Mouse (Mus musculus): ENCODE data around the gene Tmem179b. TPM values are rescaled to one million over a fixed set of nuclear protein-coding genes. Genes with fewer than 3 reads are reported as not detected.

The Tmem179b gene
- polyA plus RNA-seq, 1 experiment from 2014 or later: 67.7 TPM

GRCm38 (mm10) chr19:8802130-8802821, 28.0 kb upstream of the Tmem179b start, which contains the start of gene Zbtb3:
Gene Zbtb3, plus strand, starts transcription at chr19:8802555.
- Histone ChIP-seq H3K36me3 (ENCODE audit: insufficient read depth) (peaks cover 29% of the 10 kb centered on the region), H3K27ac (ENCODE audit: low read depth) (peak within 1 kb of the TSS; percentile 88), H3K27me3 (ENCODE audit: insufficient read depth, low read length) (no peaks in the 10 kb centered on the region), H3K9me3 (ENCODE audit: low read depth, low read length) (no peaks in the 10 kb centered on the region), H3K9ac (peak within 1 kb of the TSS; percentile 55), H3K4me3 (ENCODE audit: low read depth, low read length) (peak within 1 kb of the TSS; percentile 60), H3K4me1 (ENCODE audit: insufficient read depth) (0 out of 2 replicates have a peak, but pooled peaks cover 3% of the 10 kb centered on the region), H3K4me2 (peak within 1 kb of the TSS; percentile 85)
- no peak for TF ChIP-seq CTCF (IDR thresholded peaks at IDR 0.05; ENCODE audit: low read depth)
- ATAC-seq (ENCODE audit: insufficient read depth): peak; percentile 97
- WGBS: under 1% methylated on average over 30 of the region's 30 CpGs
- peak; percentile 97 for DNase-seq

GRCm38 (mm10) chr19:8798947-8799315, 24.7 kb upstream of the Tmem179b start:
- Histone ChIP-seq H3K36me3 (ENCODE audit: insufficient read depth) (peaks cover 21% of the 10 kb centered on the region), H3K9ac (peak overlapping the region; percentile 14; the same call in 1 of the 2 replicates), H3K4me3 (ENCODE audit: low read depth, low read length) (peak overlapping the region; percentile 77), H3K4me2 (peak overlapping the region; percentile 78), H3K9me3 (ENCODE audit: low read depth, low read length) (no peaks in the 10 kb centered on the region), H3K27ac (ENCODE audit: low read depth) (peak overlapping the region; percentile 15; the same call in 1 of the 2 replicates), H3K4me1 (ENCODE audit: insufficient read depth) (0 out of 2 replicates have a peak, but pooled peaks cover 3% of the 10 kb centered on the region), H3K27me3 (ENCODE audit: insufficient read depth, low read length) (no peaks in the 10 kb centered on the region)
- DNase-seq (no peak), ATAC-seq (ENCODE audit: insufficient read depth) (no peak)
- TF ChIP-seq CTCF (IDR thresholded peaks at IDR 0.05; ENCODE audit: low read depth): no peak

- H3K4me3 ChIP-seq (ENCODE audit: low read depth, low read length): peak within 1 kb of the TSS; percentile 77
- 2% methylated on average over 25 of the region's 25 CpGs for WGBS
- peaks cover 27% of the 10 kb centered on the region for H3K36me3 ChIP-seq (ENCODE audit: insufficient read depth)
- DNase-seq (peak; percentile 98), ATAC-seq (ENCODE audit: insufficient read depth) (peak; percentile 79)
- H3K9me3 ChIP-seq (ENCODE audit: low read depth, low read length): no peaks in the 10 kb centered on the region
- peak within 1 kb of the TSS; percentile 81 for H3K9ac ChIP-seq
- 0 out of 2 replicates have a peak, but pooled peaks cover 3% of the 10 kb centered on the region for H3K4me1 ChIP-seq (ENCODE audit: insufficient read depth)
- no peak for TF ChIP-seq CTCF (IDR thresholded peaks at IDR 0.05; ENCODE audit: low read depth)
- peak within 1 kb of the TSS; percentile 51 for H3K27ac ChIP-seq (ENCODE audit: low read depth)
- H3K4me2 ChIP-seq: peak within 1 kb of the TSS; percentile 78
- no peaks in the 10 kb centered on the region for H3K27me3 ChIP-seq (ENCODE audit: insufficient read depth, low read length)
These were observed 24.1 kb upstream of the Tmem179b start, which contains the start of gene Polr2g for GRCm38 (mm10) chr19:8798264-8798946. Gene Polr2g, minus strand, starts transcription at chr19:8798577.

DNA sequence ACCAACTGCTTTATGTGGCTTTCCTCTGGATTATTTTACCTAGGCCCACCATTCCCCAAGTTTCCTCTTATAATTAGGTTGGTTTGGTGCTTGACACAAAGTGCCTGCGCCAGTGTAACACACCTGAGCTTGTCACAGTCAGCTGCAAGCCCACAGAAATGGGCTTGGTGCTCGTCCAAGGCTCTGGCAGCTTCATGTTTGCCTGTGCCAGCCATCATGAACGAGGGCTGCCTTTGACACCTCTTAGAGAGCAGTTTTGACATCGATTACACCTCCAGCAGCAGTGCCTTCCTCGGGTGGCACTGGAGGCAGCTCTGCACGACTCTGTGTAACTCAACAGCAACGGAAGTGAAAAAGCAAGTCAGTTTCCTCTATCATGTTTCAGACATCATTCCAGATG, 15.9 kb upstream of the Tmem179b start:
- TF ChIP-seq CTCF (IDR thresholded peaks at IDR 0.05; ENCODE audit: low read depth): no peak

DNA sequence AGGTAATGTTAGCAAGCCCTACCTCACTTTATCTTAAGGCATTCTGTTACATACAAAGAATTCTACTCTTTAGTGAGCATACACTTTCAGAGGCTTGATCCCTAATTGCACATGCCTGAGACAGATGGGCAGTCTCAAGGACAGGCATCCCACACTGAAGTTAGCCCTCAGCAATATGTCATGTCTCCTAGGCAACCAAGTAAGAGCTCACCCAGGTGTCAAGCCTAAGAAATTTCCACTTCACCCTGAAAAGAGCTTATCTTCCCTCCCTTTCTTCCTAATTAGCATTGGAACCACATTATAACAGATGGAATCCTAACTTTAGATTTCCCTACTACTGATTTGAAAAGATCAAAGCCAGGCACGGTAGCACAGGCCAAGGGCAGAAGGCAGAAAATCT, 14.9 kb upstream of the Tmem179b start:
- Histone ChIP-seq H3K27ac (ENCODE audit: low read depth) (no peak overlapping the region), H3K4me3 (ENCODE audit: low read depth, low read length) (no peak overlapping the region), H3K4me2 (no peak overlapping the region), H3K9me3 (ENCODE audit: low read depth, low read length) (no peaks in the 10 kb centered on the region), H3K36me3 (ENCODE audit: insufficient read depth) (peaks cover 21% of the 10 kb centered on the region), H3K4me1 (ENCODE audit: insufficient read depth) (peaks cover 3% of the 10 kb centered on the region; the same call in 1 of the 2 replicates), H3K9ac (no peak overlapping the region), H3K27me3 (ENCODE audit: insufficient read depth, low read length) (no peaks in the 10 kb centered on the region)
- no peak for TF ChIP-seq CTCF (IDR thresholded peaks at IDR 0.05; ENCODE audit: low read depth)
- no peak for ATAC-seq (ENCODE audit: insufficient read depth)
- DNase-seq: no peak
- 51% methylated on average over 1 of the region's 1 CpGs for WGBS

More for the DNA sequence above, 15.9 kb upstream of the Tmem179b start:
- no peaks in the 10 kb centered on the region for H3K9me3 ChIP-seq (ENCODE audit: low read depth, low read length)
- no peak overlapping the region for H3K27ac ChIP-seq (ENCODE audit: low read depth)
- no peak for ATAC-seq (ENCODE audit: insufficient read depth)
- DNase-seq: no peak
- peaks cover 3% of the 10 kb centered on the region; the same call in 1 of the 2 replicates for H3K4me1 ChIP-seq (ENCODE audit: insufficient read depth)
- H3K36me3 ChIP-seq (ENCODE audit: insufficient read depth): peaks cover 31% of the 10 kb centered on the region
- no peak overlapping the region for H3K4me2 ChIP-seq
- no peaks in the 10 kb centered on the region for H3K27me3 ChIP-seq (ENCODE audit: insufficient read depth, low read length)
- H3K9ac ChIP-seq: no peak overlapping the region
- H3K4me3 ChIP-seq (ENCODE audit: low read depth, low read length): no peak overlapping the region
- 71% methylated on average over 7 of the region's 7 CpGs for WGBS

GRCm38 (mm10) chr19:8788521-8788920, 14.3 kb upstream of the Tmem179b start:
- peak; percentile 21 for DNase-seq
- 22% methylated on average over 3 of the region's 3 CpGs for WGBS
- no peak overlapping the region for H3K4me2 ChIP-seq

More at GRCm38 (mm10) chr19:8788521-8788920, 14.3 kb upstream of the Tmem179b start:
- Histone ChIP-seq H3K27ac (ENCODE audit: low read depth) (no peak overlapping the region), H3K4me3 (ENCODE audit: low read depth, low read length) (no peak overlapping the region), H3K27me3 (ENCODE audit: insufficient read depth, low read length) (no peaks in the 10 kb centered on the region), H3K4me1 (ENCODE audit: insufficient read depth) (peaks cover 3% of the 10 kb centered on the region; the same call in 1 of the 2 replicates), H3K9me3 (ENCODE audit: low read depth, low read length) (no peaks in the 10 kb centered on the region), H3K9ac (no peak overlapping the region), H3K36me3 (ENCODE audit: insufficient read depth) (peaks cover 18% of the 10 kb centered on the region)
- ATAC-seq (ENCODE audit: insufficient read depth): no peak
- TF ChIP-seq CTCF (IDR thresholded peaks at IDR 0.05; ENCODE audit: low read depth): no peak
